Mouse (Mus musculus) right cerebral cortex, postnatal 25 days (tissue): ENCODE measurements around the gene Rpl12.
A peak's percentile ranks its signal among the peaks of the same experiment; 100 is the strongest.

ENCODE experiments used
- DNase-seq: peaks from one replicate; pipeline ENCODE4 v3.0.0; 2022

Rpl12 gene

DNA sequence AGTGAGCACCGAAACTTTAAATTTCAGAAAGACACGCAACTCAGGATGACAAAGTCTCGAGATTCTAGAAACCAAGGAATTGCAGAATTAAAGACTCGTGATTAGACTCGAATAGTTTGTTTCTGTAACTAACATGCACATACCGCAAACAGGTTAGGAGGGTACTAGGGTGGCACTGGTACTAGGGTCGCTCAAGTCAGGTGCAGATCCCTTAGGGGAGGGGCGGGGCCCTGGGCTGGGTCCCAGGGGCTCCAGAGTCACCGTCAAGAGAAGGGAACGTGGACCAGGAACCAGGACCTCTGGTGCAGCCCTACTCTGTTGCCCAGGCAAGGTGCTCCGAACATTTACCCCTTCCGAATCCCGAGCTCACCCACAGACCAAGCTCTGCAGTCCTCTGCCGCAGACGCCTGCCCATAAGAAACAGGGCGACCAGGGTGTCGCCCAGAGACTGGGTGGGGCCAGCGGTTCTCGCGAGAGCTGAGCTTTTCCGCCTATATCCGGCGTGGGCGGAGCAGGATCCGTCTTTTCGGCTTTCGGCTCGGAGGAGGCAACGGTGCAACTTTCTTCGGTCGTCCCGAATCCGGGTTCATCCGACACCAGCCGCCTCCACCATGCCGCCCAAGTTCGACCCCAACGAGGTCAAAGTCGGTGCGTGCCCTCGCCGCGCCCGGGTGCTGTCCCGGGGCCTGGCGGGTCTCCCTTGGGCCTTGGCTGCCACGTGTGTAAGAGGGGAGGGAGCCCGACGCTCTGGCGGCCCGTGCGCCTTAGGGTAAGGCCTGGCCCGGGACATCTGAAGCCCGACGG lies at the start of gene Rpl12, which contains the start of gene Lrsam1:
Gene Rpl12, plus strand, starts transcription at position 368 of the 804 bp plus-strand sequence.
Gene Lrsam1, minus strand, starts transcription at position 423 of the 804 bp plus-strand sequence.
- peak; percentile 95 for DNase-seq

DNA sequence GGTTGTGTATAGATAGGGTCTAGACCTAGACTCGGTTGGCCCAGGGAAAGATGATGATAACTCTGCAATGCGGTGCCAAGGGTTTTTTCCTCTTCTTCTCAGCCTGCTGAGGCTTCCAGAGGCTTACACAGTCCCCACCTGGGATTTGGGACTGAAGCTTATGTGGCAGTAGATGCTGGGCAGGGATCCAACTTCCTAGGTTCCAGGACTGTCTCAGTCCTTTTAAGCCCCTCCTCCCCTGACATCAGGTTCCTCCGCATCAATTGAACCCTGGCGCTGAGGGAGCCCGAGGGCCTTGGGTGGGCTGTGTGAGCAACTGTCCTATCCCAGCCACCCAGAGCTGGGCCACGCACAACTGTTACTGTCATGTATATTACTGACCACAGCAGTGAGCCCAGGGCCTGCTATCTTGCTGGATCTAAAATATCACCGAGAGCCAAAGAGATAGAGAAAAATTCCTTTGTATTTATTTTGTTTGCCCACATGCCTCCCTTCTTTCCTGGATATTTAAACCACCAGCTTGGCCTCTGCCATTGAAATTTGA lies 49.6 kb upstream of the Rpl12 start:
- DNase-seq: no peak

DNA sequence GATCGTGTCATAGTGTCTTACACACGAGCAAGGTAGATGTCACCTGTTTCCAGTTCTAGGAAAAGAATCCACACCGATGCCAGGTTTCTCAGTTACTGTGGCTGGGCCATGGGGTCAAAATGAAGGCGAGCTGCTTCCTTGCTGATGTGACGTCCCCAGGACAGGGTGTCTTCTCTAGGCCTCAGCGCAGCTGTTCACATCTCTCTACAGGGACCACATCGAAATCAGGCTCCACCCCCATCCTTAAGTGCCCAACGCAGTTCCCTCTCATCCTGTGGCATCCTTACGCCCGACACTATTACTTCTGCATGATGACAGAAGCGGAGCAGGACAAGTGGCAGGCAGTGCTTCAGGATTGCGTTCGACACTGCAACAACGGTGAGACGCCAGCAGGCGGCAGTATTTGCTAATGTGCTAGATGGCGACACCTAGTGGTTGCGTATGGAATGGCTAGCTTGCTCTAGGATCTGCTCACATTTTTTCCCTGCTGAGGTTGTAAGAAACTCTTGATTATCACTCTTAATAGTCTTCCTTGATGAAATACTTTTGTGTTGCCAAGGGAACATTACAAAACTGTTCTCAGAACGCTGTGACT lies 49.1 kb upstream of the Rpl12 start:
- peak; percentile 81 for DNase-seq

DNA sequence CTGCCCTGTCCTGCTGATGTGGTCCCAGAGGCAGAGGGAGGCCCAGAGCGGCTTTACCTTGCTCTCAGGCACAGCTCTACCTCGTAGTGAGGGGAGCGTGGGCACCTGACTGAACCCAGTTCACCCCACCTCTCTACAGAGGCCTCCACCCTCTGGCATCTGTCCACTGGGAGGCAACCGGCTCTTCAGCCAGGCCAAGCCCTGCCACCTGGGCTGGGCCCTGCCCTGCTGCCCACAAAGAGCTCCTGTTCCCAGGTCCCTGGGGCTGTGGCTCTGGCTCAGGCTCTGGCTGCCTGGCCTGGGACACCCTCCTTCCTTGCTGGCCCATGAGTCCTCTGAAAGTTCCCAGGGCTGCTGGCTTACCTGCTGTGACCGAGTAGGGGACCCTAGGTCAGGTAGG lies 47.0 kb upstream of the Rpl12 start:
- DNase-seq: no peak

DNA sequence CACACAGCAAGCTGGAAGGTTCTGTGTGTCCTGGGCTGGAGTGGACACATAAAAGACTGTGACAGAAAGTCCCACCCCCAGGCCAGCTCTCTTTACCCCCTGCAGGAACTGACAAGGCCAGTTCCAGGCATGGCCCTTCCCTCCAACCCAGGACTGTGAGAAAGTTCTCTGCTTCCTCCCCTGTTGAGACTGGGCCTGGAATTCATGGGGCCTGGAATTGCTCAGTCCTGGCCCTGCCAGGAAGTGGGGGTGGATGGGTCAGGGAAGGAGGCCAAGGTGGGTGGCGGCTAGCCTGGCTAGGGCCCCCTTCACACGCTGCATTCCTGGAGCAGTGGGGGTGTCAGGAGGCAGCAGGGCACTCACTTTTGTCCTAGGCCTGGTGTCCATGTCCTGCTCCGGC lies 46.5 kb upstream of the Rpl12 start:
- DNase-seq: no peak

DNA sequence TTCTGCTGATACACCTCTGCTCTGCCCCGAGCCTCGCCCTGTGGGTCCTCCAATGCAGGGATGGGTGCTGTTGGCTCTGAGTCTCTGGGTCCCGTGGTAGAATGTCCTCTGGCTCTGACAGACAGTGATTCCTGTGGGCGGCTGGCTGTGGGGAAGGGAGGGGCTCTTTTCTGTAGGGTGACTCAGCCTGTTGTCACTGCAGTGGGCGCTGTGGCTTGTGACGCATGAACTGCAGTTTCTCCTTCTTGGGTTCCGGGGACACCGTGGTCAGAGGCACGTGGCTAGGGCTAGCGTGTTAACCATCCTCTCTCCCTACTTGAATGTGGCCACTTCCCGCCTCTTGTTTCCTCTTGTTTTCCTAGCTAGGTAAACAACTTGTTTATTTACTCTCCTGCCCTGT lies 43.8 kb upstream of the Rpl12 start:
- DNase-seq: peak; percentile 80

DNA sequence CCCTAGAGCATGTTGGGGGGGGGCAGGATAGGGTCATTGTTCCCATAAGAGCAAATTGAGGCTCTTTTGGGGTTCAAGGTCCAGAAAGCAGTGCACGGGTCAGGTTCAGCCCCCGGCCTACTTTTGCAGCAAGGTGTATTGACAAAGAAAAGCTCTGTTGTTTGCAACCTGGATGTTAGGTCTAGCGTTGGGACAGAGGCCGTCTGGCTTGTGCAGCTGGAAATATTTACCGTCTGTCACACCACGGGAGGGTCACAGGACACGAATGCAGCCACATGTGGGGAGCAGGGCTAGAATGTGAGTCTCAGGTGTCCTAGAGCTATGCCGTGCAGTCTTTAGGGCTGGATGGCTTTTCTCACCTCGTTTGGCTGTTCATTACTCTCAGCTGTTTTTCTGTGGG lies 43.0 kb upstream of the Rpl12 start:
- DNase-seq: no peak

DNA sequence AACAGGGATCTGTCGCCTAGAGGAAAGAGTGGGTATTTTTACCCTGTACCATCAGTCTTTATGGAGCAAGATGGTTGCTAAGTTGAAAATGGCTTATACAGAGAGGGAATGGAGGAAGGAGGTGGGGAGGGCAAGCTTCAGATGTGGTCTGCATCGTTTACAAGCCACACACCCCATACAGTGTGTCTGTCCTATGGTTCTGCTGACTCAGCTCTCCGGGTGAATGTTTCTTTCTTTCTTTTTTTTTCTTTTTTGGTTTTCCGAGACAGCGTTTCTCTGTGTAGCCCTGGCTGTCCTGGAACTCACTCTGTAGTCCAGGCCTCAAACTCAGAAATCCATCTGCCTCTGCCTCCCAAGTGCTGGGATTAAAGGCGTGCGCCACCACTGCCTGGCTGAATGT lies 40.1 kb upstream of the Rpl12 start:
- no peak for DNase-seq

DNA sequence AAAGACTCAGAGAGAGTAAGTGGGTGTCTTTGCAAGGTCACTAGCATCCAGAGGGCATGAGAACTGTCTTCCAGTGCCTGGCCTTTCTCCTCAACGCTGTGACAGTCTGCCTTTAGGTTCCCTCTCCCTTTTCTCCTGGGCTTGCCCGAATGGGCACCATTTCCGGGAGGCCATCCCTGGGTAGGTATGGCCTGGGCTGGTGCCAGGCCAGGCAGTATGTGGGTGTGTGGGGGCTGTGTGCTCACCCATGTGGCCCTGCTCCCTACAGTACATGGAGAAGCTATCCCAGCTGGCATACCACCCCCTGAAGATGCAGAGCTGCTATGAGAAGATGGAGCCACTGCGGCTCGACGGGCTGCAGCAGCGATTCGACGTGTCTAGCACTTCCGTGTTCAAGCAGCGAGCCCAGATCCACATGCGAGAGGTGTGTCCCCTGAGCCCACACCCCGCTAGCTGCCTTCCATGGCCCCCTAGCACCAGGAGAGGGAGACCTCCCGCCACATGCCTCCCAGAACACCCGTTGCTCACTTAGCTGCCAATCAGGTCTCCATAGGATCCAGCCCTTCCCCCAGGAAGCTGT lies 39.5 kb upstream of the Rpl12 start:
- no peak for DNase-seq

DNA sequence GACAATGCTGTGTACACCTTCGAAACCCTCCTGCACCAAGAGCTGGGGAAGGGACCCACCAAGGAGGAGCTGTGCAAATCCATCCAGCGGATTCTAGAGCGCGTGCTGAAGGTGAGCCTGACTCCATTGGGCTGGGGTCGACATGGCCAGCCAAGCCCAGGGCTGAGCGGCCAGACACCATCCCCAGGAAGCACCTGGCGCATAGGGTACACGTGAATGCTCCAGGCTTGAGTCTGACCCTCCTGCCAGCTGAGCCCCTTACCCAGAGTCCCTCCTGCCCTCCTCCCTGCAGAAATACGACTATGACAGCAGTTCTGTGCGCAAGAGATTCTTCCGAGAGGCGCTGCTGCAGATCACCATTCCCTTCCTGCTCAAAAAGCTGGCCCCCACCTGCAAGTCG lies 38.8 kb upstream of the Rpl12 start:
- DNase-seq: no peak

DNA sequence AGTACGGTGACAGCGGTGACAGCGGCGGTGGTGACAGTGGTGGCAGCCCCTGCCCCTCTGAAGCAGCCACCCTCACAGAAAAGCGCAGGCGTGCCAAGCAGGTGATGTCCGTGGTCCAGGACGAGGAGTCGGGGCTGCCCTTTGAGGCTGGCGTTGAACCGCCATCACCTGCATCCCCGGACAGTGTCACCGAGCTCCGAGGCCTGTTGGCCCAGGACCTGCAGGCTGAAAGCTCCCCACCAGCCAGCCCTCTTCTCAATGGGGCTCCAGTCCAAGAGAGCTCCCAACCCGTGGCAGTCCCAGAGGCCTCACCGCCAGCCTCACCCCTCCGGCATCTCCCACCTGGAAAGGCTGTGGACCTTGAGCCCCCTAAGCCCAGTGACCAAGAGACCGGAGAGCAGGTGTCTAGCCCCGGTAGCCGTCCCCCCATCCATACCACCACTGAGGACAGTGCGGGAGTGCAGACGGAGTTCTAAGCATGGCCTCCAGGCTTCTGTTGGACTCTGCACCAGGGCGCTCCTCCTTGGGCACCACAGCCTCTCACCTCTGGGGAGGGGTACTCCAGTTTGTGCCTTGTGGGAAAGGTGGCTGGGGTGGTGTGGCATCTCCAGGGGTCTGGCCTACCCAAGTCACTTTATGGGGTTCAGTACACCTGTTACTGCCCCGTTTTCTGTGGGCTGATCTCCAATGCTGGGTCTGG lies 37.7 kb upstream of the Rpl12 start:
- DNase-seq: no peak

DNA sequence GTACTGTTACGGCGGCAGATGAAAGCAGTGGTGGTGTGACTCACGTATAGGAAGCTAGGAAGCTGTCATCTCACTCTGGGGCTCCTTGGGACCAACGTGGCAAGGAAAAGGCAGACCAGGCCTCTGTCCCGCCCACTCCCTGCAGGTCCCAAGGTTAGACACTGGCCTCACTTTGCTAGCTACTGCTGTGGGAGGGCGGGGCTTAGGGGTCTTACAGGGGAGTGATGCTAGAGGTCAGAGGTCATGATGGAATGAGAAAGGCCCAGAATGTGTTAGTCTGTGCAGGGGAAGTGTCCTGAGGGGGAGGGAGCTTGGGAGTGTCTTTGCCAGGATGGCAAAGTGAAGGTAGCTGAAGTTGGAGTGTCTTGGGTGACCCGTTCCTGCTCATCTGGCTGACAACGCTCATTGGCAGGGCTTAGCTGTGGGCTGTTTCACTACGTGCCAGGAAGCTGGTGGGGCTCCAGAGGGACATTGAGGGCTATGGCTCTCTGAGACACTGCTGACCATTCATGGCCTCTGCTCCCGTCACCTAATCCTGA lies 37.0 kb upstream of the Rpl12 start:
- no peak for DNase-seq

DNA sequence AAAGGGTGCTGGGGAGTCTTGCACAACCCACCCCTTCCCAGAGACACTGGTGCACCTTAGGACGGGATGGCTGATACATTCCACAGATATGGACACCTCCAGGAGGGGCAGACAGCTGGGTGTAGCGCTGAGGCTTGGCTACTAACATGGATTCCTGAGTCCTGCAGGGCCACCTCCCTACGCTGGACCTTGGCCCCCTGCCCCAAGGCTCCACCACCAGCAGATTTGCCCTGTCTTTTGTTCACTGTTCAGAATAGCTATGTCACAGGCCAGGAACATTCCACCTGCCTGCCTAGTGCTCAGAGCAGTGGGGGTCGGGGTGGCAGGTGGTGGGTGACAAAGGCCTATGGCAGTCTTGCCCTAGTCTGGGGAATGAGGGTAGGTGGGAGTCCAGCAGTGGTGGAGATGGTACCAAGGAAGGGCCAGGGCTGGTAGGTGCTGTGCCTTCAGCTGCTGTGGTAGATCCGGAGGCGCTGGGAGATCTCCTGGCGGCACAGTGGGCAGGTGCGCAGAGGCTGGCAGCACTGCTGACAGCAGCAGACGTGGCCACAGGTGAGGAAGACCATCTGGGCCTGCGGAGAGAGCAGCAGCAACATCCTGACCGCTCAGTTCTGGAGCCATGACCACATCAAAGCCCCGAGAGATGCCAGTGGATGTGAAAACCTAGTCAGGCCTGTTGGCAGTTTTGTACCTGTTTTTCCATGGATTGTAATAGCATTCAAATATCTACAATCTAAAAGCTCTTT lies 34.9 kb upstream of the Rpl12 start:
- DNase-seq: no peak

DNA sequence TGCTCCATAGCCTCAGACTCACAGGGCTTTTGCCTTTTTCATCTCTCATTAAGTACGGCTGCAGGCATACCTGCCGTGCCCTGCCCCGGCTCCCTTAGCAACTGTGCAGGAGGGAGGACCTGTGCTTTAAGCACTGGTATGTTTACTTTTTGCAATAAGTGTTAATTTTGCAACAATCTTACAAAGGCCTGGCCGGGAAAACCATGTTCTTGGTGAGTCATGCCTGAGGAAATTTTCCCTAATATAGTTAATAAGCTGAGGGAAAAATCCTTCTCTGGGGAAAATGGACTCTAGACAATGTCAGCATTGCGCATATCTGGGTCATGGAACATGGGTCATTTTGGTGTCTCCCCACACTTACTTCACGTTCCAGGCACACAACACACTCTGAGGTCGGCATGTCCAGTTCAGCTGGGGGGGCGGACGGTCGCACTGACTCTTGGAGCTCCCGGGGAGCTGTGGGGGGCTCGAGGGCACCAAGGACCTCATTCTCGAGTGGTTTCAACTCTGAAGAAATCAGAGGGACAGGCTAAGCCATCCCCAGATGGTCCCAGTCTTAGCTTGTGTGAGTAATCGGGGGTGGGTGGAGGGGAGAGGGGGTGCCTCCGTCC lies 33.6 kb upstream of the Rpl12 start:
- no peak for DNase-seq

DNA sequence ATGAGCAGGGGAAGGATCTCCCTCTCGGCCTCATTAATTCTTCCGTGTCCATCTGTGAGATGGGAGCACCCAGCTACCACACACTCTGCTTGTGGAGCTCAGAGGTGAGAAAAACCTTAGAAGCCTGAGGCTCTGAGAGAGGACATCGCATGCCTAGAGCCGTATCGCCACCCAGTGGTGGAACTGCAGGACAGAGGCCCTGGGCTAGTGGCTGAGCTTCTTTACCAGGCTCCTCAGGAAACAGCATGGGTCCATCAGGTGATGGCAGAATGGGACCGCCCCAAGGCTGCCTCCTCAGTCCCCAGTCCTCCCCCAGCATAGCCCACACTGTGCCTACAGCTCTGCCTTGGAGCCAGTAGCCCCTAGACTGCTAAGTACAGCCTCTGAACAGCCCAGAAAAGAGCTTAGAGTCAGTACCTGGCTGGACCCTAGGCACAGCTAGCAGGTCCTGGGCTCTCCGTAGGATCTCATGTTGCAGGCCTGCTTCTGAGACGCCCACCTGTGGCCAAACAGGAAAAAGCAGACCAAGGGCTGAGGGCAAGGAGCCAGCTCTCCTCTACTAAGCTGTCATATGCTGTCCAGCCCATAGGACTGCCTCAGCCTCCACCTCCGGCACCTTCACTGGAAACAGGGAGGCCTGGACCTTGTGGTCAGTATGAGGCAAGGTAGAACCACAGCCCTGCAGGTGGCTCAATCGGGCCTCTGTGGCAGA lies 33.0 kb upstream of the Rpl12 start:
- peak; percentile 80 for DNase-seq

DNA sequence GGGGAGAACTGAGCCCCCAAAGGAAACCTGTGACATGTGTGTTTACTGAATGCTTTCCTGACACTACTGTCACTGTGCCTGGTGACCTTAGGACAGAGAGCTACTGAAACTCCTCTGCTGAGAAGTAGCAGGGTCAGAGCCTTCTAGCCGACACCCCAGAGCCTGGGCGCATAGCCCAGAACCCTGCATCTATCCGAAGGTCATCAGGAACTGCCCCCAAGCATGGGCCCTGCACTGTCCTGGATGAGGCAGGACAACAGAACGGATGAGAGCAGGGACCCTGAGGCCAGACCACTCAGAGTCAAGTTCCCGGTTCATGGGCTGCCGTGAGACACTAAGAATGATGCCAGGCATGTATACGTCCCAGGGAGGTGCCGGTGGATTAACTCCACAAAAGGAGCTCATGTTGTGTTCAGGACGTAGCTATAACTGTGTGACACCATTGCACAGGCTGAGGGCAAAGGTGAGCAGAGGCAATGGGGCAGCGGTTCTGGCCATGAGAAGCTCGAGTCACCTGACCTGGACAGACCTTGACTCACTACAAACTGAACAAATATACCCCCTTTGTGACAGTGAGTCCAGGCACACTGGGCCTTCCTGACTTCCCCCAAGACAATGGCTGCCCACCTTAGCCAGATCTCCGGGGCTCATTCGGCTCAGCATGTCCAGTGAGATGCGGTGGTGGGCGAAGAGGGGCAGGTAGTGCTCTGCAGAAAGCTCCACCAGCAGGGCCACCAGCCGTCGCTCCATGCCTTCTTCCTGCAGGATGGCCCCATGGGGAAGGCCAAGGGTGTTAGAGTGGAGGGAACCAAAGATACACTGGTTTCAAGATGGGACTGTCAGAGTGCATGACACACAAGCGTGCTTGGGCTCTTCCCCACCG lies 32.2 kb upstream of the Rpl12 start:
- no peak for DNase-seq

DNA sequence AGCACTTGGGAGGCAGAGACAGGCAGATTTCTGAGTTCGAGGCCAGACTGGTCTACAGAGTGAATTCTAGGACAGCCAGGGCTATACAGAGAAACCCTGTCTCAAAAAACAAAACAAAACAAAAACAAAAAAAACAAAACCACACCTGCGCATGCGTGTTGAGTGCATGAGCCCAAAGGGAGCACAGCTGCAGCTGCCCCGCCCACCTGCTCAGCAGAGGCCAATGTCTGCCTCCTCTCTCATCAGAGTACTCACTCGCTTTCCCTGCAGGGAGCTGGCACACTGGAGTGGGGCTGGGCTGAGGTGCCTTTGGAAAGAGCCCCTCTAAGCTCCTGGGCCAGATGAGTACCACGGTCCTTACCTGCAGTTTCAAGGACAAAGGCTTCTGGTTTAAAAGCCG lies 29.6 kb upstream of the Rpl12 start:
- no peak for DNase-seq

DNA sequence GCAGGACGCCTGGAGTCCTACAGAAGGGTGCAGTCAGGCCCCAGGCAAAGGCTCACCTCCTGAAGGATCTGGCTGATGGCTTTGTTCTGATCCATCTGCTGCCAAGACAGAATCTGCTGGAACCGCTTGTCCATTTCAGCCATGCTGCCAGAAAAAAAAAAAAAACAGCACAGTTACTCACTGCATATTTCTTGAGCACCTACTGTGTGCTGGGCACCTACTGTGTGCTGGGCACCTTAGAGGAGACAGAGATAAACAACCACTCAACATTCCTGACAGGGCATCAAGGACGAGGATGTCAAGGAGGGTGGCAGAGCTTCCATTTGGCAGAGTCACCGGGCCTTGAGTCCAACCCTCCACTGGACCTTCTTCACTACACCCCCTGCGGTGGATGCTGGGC lies 22.6 kb upstream of the Rpl12 start:
- no peak for DNase-seq

DNA sequence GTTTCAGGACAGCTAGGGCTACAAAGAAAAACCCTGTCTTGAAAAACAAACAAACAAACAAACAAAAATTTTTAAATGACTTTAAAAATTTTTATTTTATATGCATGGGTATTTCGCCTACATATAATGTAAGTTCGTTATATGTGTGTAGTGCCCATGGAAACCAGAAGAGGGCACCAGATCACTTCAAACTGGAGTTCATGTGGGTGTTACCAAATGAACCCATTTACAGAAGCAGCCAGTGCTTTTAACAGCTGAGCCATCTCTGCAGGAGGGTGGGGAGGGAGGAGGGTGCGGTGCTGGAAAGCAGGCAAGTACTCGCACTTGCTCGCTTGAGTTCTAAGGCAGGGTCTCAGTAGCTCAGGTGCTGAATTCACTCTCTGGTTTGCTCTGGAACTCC lies 21.9 kb upstream of the Rpl12 start:
- DNase-seq: no peak

DNA sequence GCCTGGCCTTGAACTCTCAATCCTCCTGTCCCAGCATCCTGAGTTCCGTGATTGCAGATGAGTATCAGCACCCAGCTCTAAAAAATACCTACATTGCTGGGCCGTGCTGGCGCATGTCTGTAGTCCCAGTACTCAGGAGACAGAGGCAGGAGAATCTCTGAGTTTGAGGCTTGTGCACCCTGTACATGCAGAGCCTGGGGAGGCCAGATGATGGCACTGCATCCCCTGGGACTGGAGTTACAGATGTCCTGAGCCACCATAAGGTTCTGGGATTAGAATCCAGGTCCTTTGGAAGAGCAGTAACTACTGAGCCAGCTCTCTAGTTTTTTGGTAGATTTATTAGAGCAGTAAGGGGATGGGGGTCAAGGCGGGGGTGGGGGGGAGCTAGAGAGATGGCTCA lies 20.9 kb upstream of the Rpl12 start:
- DNase-seq: no peak
